Mouse (Mus musculus) MN1 (cell line): ENCODE results near the gene Polr2c.

Source experiments
- DNase-seq: peaks from one replicate; pipeline ENCODE4 v3.0.0-alpha.2; 2016; ENCODE audit warnings: low spot score

Gene Polr2c

GRCm38 (mm10) chr8:94880742-94881141 is 23.5 kb downstream of the Polr2c start:
- no peak for DNase-seq

- DNase-seq: no peak
Measured at GRCm38 (mm10) chr8:94888383-94889036, 31.3 kb downstream of the Polr2c start.

GRCm38 (mm10) chr8:94892917-94893316 is 35.7 kb downstream of the Polr2c start:
- DNase-seq: no peak

GRCm38 (mm10) chr8:94899262-94899661 is 42.0 kb downstream of the Polr2c start:
- DNase-seq: peak; percentile 76

GRCm38 (mm10) chr8:94900617-94901016 is 43.4 kb downstream of the Polr2c start:
- DNase-seq: no peak

GRCm38 (mm10) chr8:94901031-94901430 is 43.8 kb downstream of the Polr2c start:
- no peak for DNase-seq

GRCm38 (mm10) chr8:94903709-94904108 is 46.5 kb downstream of the Polr2c start:
- DNase-seq: no peak

GRCm38 (mm10) chr8:94904450-94905175 is 47.4 kb downstream of the Polr2c start:
- DNase-seq: peak; percentile 94

- DNase-seq: no peak
Measured at GRCm38 (mm10) chr8:94907591-94908300, 50.5 kb downstream of the Polr2c start.

GRCm38 (mm10) chr8:94908847-94909246 is 51.6 kb downstream of the Polr2c start:
- DNase-seq: peak; percentile 92

- no peak for DNase-seq
Measured at GRCm38 (mm10) chr8:94913061-94913660, 55.9 kb downstream of the Polr2c start.

GRCm38 (mm10) chr8:94914256-94914655 is 57.0 kb downstream of the Polr2c start:
- no peak for DNase-seq

- peak; percentile 95 for DNase-seq
Measured at GRCm38 (mm10) chr8:94914701-94915101, 57.5 kb downstream of the Polr2c start.

- DNase-seq: no peak
Measured at GRCm38 (mm10) chr8:94916311-94916959, 59.2 kb downstream of the Polr2c start.

GRCm38 (mm10) chr8:94916960-94917324 is 59.7 kb downstream of the Polr2c start:
- DNase-seq: peak; percentile 32

- peak; percentile 95 for DNase-seq
Measured at GRCm38 (mm10) chr8:94917352-94917751, 60.1 kb downstream of the Polr2c start.

- DNase-seq: peak; percentile 58
Measured at GRCm38 (mm10) chr8:94917851-94918495, 60.7 kb downstream of the Polr2c start, which contains the start of gene Ccdc102a. TSS of gene Ccdc102a (minus strand) at chr8:94918098.

- no peak for DNase-seq
Measured at GRCm38 (mm10) chr8:94919256-94919655, 62.0 kb downstream of the Polr2c start.

GRCm38 (mm10) chr8:94922176-94922575 is 64.9 kb downstream of the Polr2c start:
- DNase-seq: no peak

GRCm38 (mm10) chr8:94922602-94923001 is 65.4 kb downstream of the Polr2c start:
- DNase-seq: no peak
